Mouse (Mus musculus) CD4-positive, CD25-positive, alpha-beta regulatory T cell (primary cell): ENCODE results near the gene Ceacam18. TPM values are rescaled to one million over a fixed set of nuclear protein-coding genes. Genes with fewer than 3 reads are reported as not detected.

Experiments used
- polyA plus RNA-seq: library from polyadenylated mRNA; unstranded; fragments of 100-300 nt; shearing (Covaris generic); gene quantifications from one replicate; pipeline ENCODE4 v1.2.1, GENCODE M21; 2017

Ceacam18 gene
- polyA plus RNA-seq, result 0.08 TPM

DNA sequence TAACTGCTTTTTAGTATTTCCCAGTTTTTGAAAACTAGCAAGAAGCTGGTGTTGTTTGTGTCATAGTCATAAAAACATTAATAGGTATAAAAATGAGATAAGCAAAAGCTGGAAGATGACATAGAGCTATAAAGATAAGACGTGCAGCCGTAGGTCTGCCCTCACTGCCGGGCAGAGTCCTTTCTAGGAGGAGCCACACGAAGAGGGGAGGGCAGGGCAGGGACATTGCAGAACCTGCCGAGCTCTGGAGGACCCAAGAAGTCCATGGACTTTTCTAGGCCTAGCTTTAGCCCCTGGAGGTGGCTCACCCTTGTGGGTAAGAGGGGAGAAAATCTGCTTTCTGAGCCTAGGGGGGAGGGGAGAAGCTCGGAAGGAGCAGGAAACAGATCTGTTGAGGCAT is at the start of gene Ceacam18:
TSS of gene Ceacam18 (plus strand) at position 208 of the 400 bp plus-strand sequence.

DNA sequence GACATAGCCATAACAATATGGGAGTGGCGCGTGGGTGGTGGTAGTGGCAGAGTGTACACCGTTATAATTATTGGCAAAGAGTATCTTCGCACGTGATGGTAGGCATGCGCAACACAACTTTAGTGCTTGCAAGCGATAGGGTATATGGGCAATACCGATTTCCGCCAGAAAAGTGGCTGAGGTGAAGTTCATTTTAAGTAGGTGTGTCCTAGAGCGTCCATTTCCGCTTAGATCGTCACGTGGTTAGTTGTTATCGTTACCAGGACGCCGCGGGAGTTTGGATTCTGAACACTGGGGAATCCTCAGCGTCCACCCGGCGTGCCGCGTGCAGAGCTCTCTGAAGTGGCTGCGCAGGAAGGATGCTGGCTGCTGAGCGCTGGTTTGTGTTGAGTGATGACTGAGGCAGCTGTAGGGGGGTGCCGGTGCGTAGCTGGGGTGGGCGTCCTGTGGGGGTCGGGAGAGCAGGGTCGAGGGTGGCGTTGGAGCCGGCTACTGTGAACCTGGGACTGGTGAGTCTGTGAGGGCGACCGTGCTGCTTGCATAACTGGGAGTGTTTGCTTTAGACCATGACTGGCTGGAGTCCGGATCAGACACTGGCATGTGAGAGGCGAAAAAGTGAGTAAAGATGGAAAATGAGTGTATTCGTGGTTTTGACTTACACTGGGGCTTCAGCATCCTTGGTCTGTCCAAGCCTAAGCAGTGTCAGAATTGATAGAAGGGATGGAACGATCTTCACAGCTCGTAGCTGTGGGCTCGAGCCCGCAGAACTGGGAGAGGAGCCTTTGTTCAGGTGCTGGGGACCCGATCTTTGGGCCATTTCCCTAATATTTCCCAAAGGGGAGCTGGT is 27.4 kb upstream of the Ceacam18 start, which contains the start of gene Zfp819:
TSS of gene Zfp819 (plus strand) at position 274 of the 847 bp plus-strand sequence.

DNA sequence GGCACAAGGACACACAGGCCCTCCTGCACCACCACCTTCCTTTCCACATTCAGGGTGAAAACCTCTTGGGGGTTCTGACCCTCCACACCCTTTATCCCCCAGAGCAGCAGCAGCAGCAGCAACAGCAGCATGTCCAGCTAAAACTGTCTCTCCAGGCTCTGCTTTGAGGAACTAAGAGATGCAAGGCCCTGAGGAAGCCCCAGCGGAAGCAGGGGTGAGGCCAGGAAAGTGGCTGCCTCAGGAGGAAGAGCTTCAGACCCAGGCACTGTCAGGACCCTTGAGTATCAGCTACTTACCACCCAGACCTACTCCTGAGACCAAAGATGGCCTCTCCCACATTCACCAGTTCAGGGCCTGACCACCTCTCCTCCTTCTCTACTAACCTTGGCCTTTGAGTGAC is 25.5 kb downstream of the Ceacam18 start, which contains the start of gene Siglece:
TSS of gene Siglece (minus strand) at position 160 of the 400 bp plus-strand sequence.

DNA sequence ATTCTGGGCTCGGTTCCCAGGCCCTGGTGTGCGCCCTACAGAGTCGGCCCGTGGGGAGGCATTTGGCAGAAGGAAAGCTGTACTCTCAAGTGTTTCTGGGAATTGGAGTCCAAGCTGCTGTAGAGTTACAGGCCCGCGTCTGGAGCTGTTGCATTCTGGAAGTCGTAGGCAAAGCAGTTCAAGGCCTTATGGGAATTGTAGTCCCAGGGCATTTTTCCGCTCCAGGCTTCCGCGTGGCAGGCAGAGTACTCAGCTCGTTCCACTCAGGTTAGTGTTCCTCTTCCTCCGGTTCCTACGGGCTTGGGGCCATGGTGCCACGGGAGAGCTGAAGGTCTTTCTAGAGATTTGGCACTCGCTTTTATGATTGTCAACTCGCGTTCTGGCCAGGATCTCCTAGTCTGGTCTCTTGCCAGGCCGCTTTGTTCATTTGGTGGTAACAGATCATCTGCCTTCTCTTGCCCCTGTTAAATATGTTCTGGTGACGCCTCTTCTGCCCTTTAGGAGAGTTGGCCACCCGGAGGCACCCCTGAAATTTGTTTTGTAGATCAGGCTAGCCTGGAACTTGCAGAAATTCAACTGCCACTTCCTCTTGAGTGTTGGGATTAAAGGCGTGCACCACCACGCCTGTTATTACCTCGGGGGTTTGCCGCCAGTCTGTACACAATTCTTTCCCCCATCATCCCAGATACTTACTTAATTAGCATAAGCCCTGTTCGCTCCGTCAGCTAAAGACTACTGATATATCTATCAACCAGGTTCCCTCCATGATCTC is 37.5 kb downstream of the Ceacam18 start, which contains the start of gene Ctu1:
TSS of gene Ctu1 (plus strand) at position 208 of the 772 bp plus-strand sequence.

DNA sequence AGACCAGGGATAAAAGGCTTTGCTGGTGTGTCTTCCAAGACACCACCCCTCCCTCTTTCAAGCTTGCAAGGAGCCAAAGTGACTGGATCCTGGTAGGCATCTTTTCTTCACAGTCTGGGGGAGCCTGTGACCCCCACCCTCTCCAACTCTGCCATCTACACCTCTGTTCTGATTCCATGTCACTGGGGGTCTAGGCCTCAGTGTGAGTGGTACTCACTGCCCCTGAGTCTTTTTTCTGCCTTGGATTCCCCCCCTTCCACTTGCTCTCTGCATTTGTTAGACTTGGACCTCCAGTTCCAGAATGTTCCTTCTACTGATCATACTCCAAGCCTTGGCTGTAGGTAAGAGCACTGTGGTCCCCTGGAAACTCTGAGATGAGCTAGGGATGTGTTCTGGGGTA is 55.6 kb downstream of the Ceacam18 start, which contains the start of gene Klk14:
TSS of gene Klk14 (plus strand) at position 301 of the 400 bp plus-strand sequence.

Other genes starting within 250 kb of the Ceacam18 start
- gene Siglecg, start 226.5 kb upstream of the Ceacam18 start, polyA plus RNA-seq, result 0.78 TPM
- not detected for gene Lim2, start 207.0 kb upstream of the Ceacam18 start, polyA plus RNA-seq
- 86.9 TPM for gene Nkg7, start 197.6 kb upstream of the Ceacam18 start, polyA plus RNA-seq
- not detected for gene Cldnd2, start 193.9 kb upstream of the Ceacam18 start, polyA plus RNA-seq
- gene Etfb, start 190.6 kb upstream of the Ceacam18 start, polyA plus RNA-seq, result 121 TPM
- gene Gm45233, start 190.6 kb upstream of the Ceacam18 start, polyA plus RNA-seq, result not detected
- gene Vsig10l, start 171.6 kb upstream of the Ceacam18 start, polyA plus RNA-seq, result 4.1 TPM
- gene Iglon5, start 144.6 kb upstream of the Ceacam18 start, polyA plus RNA-seq, result 0.16 TPM
- gene 4931406B18Rik, start 128.8 kb upstream of the Ceacam18 start, polyA plus RNA-seq, result not detected
- gene Cd33, start 90.3 kb upstream of the Ceacam18 start, polyA plus RNA-seq, result not detected
- gene Zfp658, start 72.5 kb upstream of the Ceacam18 start, polyA plus RNA-seq, result 5.6 TPM
- gene Zfp719, start 55.1 kb upstream of the Ceacam18 start, polyA plus RNA-seq, result 8.7 TPM
- not detected for gene Zfp819, start 27.5 kb upstream of the Ceacam18 start, polyA plus RNA-seq
- gene Siglece, start 25.5 kb downstream of the Ceacam18 start, polyA plus RNA-seq, result 0.60 TPM
- 14.0 TPM for gene Ctu1, start 37.3 kb downstream of the Ceacam18 start, polyA plus RNA-seq
- not detected for gene Klk14, start 55.7 kb downstream of the Ceacam18 start, polyA plus RNA-seq
- gene Klk13, start 77.9 kb downstream of the Ceacam18 start, polyA plus RNA-seq, result not detected
- not detected for gene Klk12, start 134.2 kb downstream of the Ceacam18 start, polyA plus RNA-seq
- gene Klk11, start 139.9 kb downstream of the Ceacam18 start, polyA plus RNA-seq, result 0.16 TPM
- 0.17 TPM for gene Klk10, start 146.3 kb downstream of the Ceacam18 start, polyA plus RNA-seq
- 0.39 TPM for gene Klk9, start 157.2 kb downstream of the Ceacam18 start, polyA plus RNA-seq
- gene Klk8, start 162.9 kb downstream of the Ceacam18 start, polyA plus RNA-seq, result 101 TPM
- 0.10 TPM for gene Klk7, start 176.6 kb downstream of the Ceacam18 start, polyA plus RNA-seq
- gene Klk6, start 189.8 kb downstream of the Ceacam18 start, polyA plus RNA-seq, result not detected
- gene Klk5, start 207.3 kb downstream of the Ceacam18 start, polyA plus RNA-seq, result not detected
- gene Klk4, start 246.5 kb downstream of the Ceacam18 start, polyA plus RNA-seq, result not detected